Mouse (Mus musculus): ENCODE measurements at regions not wholly inside any gene's neighbourhood (a gene's known extent, or its start where the extent isn't known, plus 50 kb on each side); places are given as distances from the start of the nearest gene placed in this dataset.

- H3K9ac ChIP-seq (replicated peaks; ENCODE audit: low read depth) = no peak overlapping the region
- no peaks in the 10 kb centered on the region for H3K4me1 ChIP-seq (ENCODE audit: insufficient read depth, low read depth, low read length)
- no peak overlapping the region for H3K27ac ChIP-seq (ENCODE audit: low read length)
- ATAC-seq (no peak), DNase-seq (ENCODE audit: low spot score) (no peak)
- no peaks in the 10 kb centered on the region for H3K36me3 ChIP-seq (ENCODE audit: insufficient read depth, low read length)
- no peaks in the 10 kb centered on the region for H3K9me3 ChIP-seq (ENCODE audit: low read length)
- no peaks in the 10 kb centered on the region for H3K27me3 ChIP-seq (replicated peaks; ENCODE audit: insufficient read depth, low read length)
- TF ChIP-seq EP300 (IDR thresholded peaks at IDR 0.05) = no peak
- no peak for TF ChIP-seq CTCF (IDR thresholded peaks at IDR 0.05)
- WGBS = 78% methylated on average over 6 of the region's 6 CpGs
- H3K4me2 ChIP-seq (replicated peaks; ENCODE audit: low read depth, low read length) = no peak overlapping the region
- H3K4me3 ChIP-seq (ENCODE audit: low read depth, low read length) = no peak overlapping the region
Observed at GRCm38 (mm10) chr9:52836151-52836630, 156.6 kb upstream of the AI593442 start.

DNA sequence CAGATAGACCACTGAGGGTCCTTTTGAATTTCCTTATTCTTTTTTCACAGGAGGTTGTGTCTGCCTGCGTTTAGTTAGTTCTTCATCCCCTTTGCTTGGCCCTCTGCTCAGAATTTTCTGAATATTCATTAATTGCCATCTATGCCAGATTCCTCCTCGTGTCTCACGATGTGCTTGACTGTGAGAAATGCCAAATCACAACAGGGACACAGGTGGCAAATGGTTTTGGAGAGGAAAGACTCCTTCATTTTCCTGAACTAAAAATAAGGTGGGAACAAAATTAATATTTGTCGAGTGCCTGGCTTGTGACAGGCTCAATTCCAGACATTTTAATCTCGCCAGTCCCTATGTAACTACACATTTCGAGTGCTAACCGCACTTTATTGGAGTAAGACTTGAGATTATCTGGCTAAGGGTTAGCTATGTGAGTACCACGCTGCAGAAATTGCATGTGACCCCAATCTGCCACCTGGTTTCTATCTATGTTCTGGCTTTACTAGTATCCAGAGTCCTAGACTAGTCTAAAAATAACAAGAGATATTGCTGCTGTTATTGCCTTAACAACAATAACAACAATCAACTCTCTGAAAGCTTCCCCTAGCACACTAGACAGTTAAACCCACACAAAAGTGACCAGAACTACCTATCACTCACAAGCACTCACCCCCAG lies 156.0 kb upstream of the AI593442 start:
- Histone ChIP-seq H3K9ac (replicated peaks; ENCODE audit: low read depth) (no peak overlapping the region), H3K27ac (ENCODE audit: low read length) (no peak overlapping the region), H3K36me3 (ENCODE audit: insufficient read depth, low read length) (no peaks in the 10 kb centered on the region), H3K4me1 (ENCODE audit: insufficient read depth, low read depth, low read length) (no peaks in the 10 kb centered on the region), H3K4me2 (replicated peaks; ENCODE audit: low read depth, low read length) (no peak overlapping the region), H3K9me3 (ENCODE audit: low read length) (no peaks in the 10 kb centered on the region), H3K4me3 (ENCODE audit: low read depth, low read length) (no peak overlapping the region), H3K27me3 (replicated peaks; ENCODE audit: insufficient read depth, low read length) (no peaks in the 10 kb centered on the region)
- TF ChIP-seq EP300 (IDR thresholded peaks at IDR 0.05) (no peak), CTCF (IDR thresholded peaks at IDR 0.05) (no peak)
- ATAC-seq (no peak), DNase-seq (ENCODE audit: low spot score) (no peak)
- 80% methylated on average over 8 of the region's 8 CpGs for WGBS

GRCm38 (mm10) chr9:52826781-52827180 lies 147.2 kb upstream of the AI593442 start:
- ATAC-seq = no peak; the same call in 1 of the 2 replicates
- Histone ChIP-seq H3K9ac (replicated peaks; ENCODE audit: low read depth) (no peak overlapping the region), H3K27me3 (replicated peaks; ENCODE audit: insufficient read depth, low read length) (no peaks in the 10 kb centered on the region), H3K27ac (ENCODE audit: low read length) (no peak overlapping the region), H3K4me3 (ENCODE audit: low read depth, low read length) (no peak overlapping the region), H3K4me1 (ENCODE audit: insufficient read depth, low read depth, low read length) (no peaks in the 10 kb centered on the region), H3K9me3 (ENCODE audit: low read length) (no peaks in the 10 kb centered on the region), H3K4me2 (replicated peaks; ENCODE audit: low read depth, low read length) (no peak overlapping the region), H3K36me3 (ENCODE audit: insufficient read depth, low read length) (no peaks in the 10 kb centered on the region)
- DNase-seq (ENCODE audit: low spot score) = peak; percentile 72
- TF ChIP-seq CTCF (IDR thresholded peaks at IDR 0.05) = no peak
- peak; percentile 73 for TF ChIP-seq EP300 (IDR thresholded peaks at IDR 0.05)
- WGBS = 81% methylated on average over 1 of the region's 1 CpGs

DNA sequence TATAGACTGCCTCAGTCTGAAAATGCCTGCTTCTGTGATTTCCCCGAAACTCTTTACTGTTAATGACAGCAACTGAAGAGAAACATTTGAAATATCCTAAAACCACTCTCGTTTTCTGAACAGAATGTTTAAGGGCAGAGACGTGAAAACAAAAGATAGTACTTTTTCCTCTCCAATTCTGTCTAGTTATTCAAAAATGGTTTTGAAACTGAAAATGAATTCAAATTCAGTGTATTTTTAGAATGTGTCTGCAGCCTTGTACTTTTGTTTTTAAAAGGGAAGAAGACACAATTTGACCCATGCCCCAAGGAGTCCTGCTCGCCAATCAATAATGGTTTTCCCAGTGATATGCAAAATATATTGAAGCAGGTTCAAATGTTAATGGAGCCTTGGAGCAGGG lies 136.7 kb upstream of the AI593442 start:
- Histone ChIP-seq H3K4me1 (ENCODE audit: insufficient read depth, low read depth, low read length) (no peaks in the 10 kb centered on the region), H3K27me3 (replicated peaks; ENCODE audit: insufficient read depth, low read length) (no peaks in the 10 kb centered on the region), H3K4me3 (ENCODE audit: low read depth, low read length) (no peak overlapping the region), H3K4me2 (replicated peaks; ENCODE audit: low read depth, low read length) (no peak overlapping the region), H3K27ac (ENCODE audit: low read length) (no peak overlapping the region), H3K9ac (replicated peaks; ENCODE audit: low read depth) (no peak overlapping the region), H3K9me3 (ENCODE audit: low read length) (no peaks in the 10 kb centered on the region), H3K36me3 (ENCODE audit: insufficient read depth, low read length) (no peaks in the 10 kb centered on the region)
- TF ChIP-seq CTCF (IDR thresholded peaks at IDR 0.05) (no peak), EP300 (IDR thresholded peaks at IDR 0.05) (no peak)
- ATAC-seq (no peak), DNase-seq (ENCODE audit: low spot score) (no peak)
- WGBS = 72% methylated on average over 4 of the region's 4 CpGs

- H3K27ac ChIP-seq (ENCODE audit: low read length) = no peak overlapping the region
- 93% methylated on average over 13 of the region's 13 CpGs for WGBS
- no peaks in the 10 kb centered on the region for H3K4me1 ChIP-seq (ENCODE audit: insufficient read depth, low read depth, low read length)
- no peak overlapping the region for H3K4me3 ChIP-seq (ENCODE audit: low read depth, low read length)
- no peaks in the 10 kb centered on the region for H3K36me3 ChIP-seq (ENCODE audit: insufficient read depth, low read length)
- H3K4me2 ChIP-seq (replicated peaks; ENCODE audit: low read depth, low read length) = no peak overlapping the region
- no peak overlapping the region for H3K9ac ChIP-seq (replicated peaks; ENCODE audit: low read depth)
- H3K9me3 ChIP-seq (ENCODE audit: low read length) = no peaks in the 10 kb centered on the region
- DNase-seq (ENCODE audit: low spot score) (no peak), ATAC-seq (no peak)
- H3K27me3 ChIP-seq (replicated peaks; ENCODE audit: insufficient read depth, low read length) = no peaks in the 10 kb centered on the region
- TF ChIP-seq CTCF (IDR thresholded peaks at IDR 0.05) (no peak), EP300 (IDR thresholded peaks at IDR 0.05) (no peak)
Observed at GRCm38 (mm10) chr9:52802969-52803368, 123.4 kb upstream of the AI593442 start.

- ATAC-seq (no peak), DNase-seq (ENCODE audit: low spot score) (no peak)
- Histone ChIP-seq H3K4me2 (replicated peaks; ENCODE audit: low read depth, low read length) (no peak overlapping the region), H3K4me3 (ENCODE audit: low read depth, low read length) (no peak overlapping the region), H3K9ac (replicated peaks; ENCODE audit: low read depth) (no peak overlapping the region), H3K36me3 (ENCODE audit: insufficient read depth, low read length) (no peaks in the 10 kb centered on the region), H3K4me1 (ENCODE audit: insufficient read depth, low read depth, low read length) (no peaks in the 10 kb centered on the region), H3K27me3 (replicated peaks; ENCODE audit: insufficient read depth, low read length) (no peaks in the 10 kb centered on the region), H3K27ac (ENCODE audit: low read length) (no peak overlapping the region), H3K9me3 (ENCODE audit: low read length) (no peaks in the 10 kb centered on the region)
- TF ChIP-seq CTCF (IDR thresholded peaks at IDR 0.05) (no peak), EP300 (IDR thresholded peaks at IDR 0.05) (no peak)
- WGBS = 79% methylated on average over 5 of the region's 5 CpGs
Observed at GRCm38 (mm10) chr9:52801801-52802200, 122.2 kb upstream of the AI593442 start.
